Mouse (Mus musculus) layer of hippocampus, postnatal 36 days (tissue): ENCODE measurements around the gene Palm. TPM values are rescaled to one million over a fixed set of nuclear protein-coding genes. Genes with fewer than 3 reads are reported as not detected.

Experiments used
- DNase-seq, 2 experiments: peaks; one replicate each; pipeline ENCODE4 v3.0.0; 2022
- total RNA-seq, 2 experiments: library from RNA; stranded (reverse); gene quantifications; 2 replicates each; pipeline ENCODE4 v1.2.3; 2021

The Palm gene
- total RNA-seq, 2 experiments from 2014 or later = 262 to 290 TPM

GRCm38 (mm10) chr10:79800508-79800907 lies 7.1 kb downstream of the Palm start:
- DNase-seq = no peak

- DNase-seq = no peak
These were observed 8.5 kb downstream of the Palm start for GRCm38 (mm10) chr10:79801837-79802236.

- no peak for DNase-seq
These were observed 9.1 kb downstream of the Palm start for GRCm38 (mm10) chr10:79802331-79802971.

GRCm38 (mm10) chr10:79803716-79804323 lies 10.4 kb downstream of the Palm start:
- peak; percentile 93 for DNase-seq

- DNase-seq = no peak
These were observed 12.3 kb downstream of the Palm start for GRCm38 (mm10) chr10:79805636-79806035.

- no peak for DNase-seq
These were observed 13.0 kb downstream of the Palm start for GRCm38 (mm10) chr10:79806331-79806730.

- DNase-seq = no peak
These were observed 13.6 kb downstream of the Palm start for GRCm38 (mm10) chr10:79806972-79807371.

- no peak for DNase-seq
These were observed 14.5 kb downstream of the Palm start for GRCm38 (mm10) chr10:79807826-79808225.

GRCm38 (mm10) chr10:79808728-79809127 lies 15.4 kb downstream of the Palm start:
- no peak for DNase-seq

- peak; percentile 83 to 89 for DNase-seq
These were observed 18.6 kb downstream of the Palm start for GRCm38 (mm10) chr10:79811736-79812637.

GRCm38 (mm10) chr10:79814271-79814842 lies 21.0 kb downstream of the Palm start:
- no peak for DNase-seq

GRCm38 (mm10) chr10:79815671-79816494 lies 22.5 kb downstream of the Palm start:
- DNase-seq = no peak

- DNase-seq = no peak
These were observed 23.7 kb downstream of the Palm start for GRCm38 (mm10) chr10:79817111-79817510.

- no peak for DNase-seq
These were observed 24.9 kb downstream of the Palm start for GRCm38 (mm10) chr10:79818225-79818624.

- DNase-seq = no peak
These were observed 26.2 kb downstream of the Palm start for GRCm38 (mm10) chr10:79819606-79820005.

- no peak for DNase-seq
These were observed 26.9 kb downstream of the Palm start for GRCm38 (mm10) chr10:79820277-79820676.

GRCm38 (mm10) chr10:79820782-79821181 lies 27.4 kb downstream of the Palm start, which contains the start of gene Misp:
Misp (plus strand) TSS chr10:79820989.
- no peak for DNase-seq

GRCm38 (mm10) chr10:79821731-79822130 lies 28.4 kb downstream of the Palm start:
- DNase-seq = no peak

GRCm38 (mm10) chr10:79822372-79822771 lies 29.0 kb downstream of the Palm start:
- DNase-seq = no peak

- no peak for DNase-seq
These were observed 29.6 kb downstream of the Palm start for GRCm38 (mm10) chr10:79823011-79823410.

GRCm38 (mm10) chr10:79824413-79824812 lies 31.0 kb downstream of the Palm start:
- DNase-seq = no peak

- no peak for DNase-seq
These were observed 38.2 kb downstream of the Palm start for GRCm38 (mm10) chr10:79831583-79831982.
